Mouse (Mus musculus) small intestine, adult 2 months (tissue): ENCODE results near the gene Trmu. TPM values are rescaled to one million over a fixed set of nuclear protein-coding genes. Genes with fewer than 3 reads are reported as not detected.

Experiments used
- H3K27ac ChIP-seq: fragments of 200-500 bp; 2 replicates; pipeline ENCODE4 v1.5.1; 2012; ENCODE audit warnings: low read depth, low read length, control low read depth, inconsistent platforms; ENCODE audit not compliant: insufficient read depth
- H3K27me3 ChIP-seq: fragments of 200-500 bp; 2 replicates; pipeline ENCODE4 v1.6.1; 2012; ENCODE audit warnings: mild to moderate bottlenecking, moderate library complexity, low read length, inconsistent platforms; ENCODE audit not compliant: control insufficient read depth, insufficient read depth
- H3K36me3 ChIP-seq: fragments of 200-500 bp; 2 replicates; pipeline ENCODE4 v1.6.1; 2012; ENCODE audit warnings: mild to moderate bottlenecking, low read length, control low read depth, inconsistent platforms; ENCODE audit not compliant: control insufficient read depth, insufficient read depth
- H3K4me1 ChIP-seq: fragments of 200-500 bp; 2 replicates; pipeline ENCODE4 v1.6.1; 2012; ENCODE audit warnings: low read length, inconsistent platforms, mixed read lengths; ENCODE audit not compliant: control insufficient read depth, insufficient read depth, insufficient read length
- H3K4me3 ChIP-seq: fragments of 200-500 bp; 2 replicates; pipeline ENCODE4 v1.5.1; 2012; ENCODE audit warnings: low read depth, mild to moderate bottlenecking, control low read depth, inconsistent platforms, low read length, moderate library complexity
- CTCF ChIP-seq: fragments of 200-500 bp; IDR thresholded peaks from 2 replicates; pipeline ENCODE4 v1.5.1; 2012; ENCODE audit warnings: low read depth, mild to moderate bottlenecking, control low read depth, inconsistent platforms, low read length, moderate library complexity, mixed read lengths; ENCODE audit not compliant: insufficient replicate concordance, insufficient read length; ENCODE audit errors: extremely low read depth
- POLR2A ChIP-seq: fragments of 200-500 bp; IDR thresholded peaks from 2 replicates; pipeline ENCODE4 v1.6.1; 2012; ENCODE audit warnings: low read depth, mild to moderate bottlenecking, control low read depth, inconsistent platforms, low read length, moderate library complexity
- WGBS: fragments of 180-500 bp; shearing (Covaris S2); methylation state at CpG from one replicate; pipeline ENCODE4 v1.1.7; 2018; 5-methylcytosine and 5-hydroxymethylcytosine counted together
- polyA plus RNA-seq: library from polyadenylated mRNA; depleted of rRNA; stranded (reverse); fragments of >200 nt; gene quantifications from 2 replicates; pipeline ENCODE4 v1.2.3, GENCODE M21; 2012

The Trmu gene
- polyA plus RNA-seq, 1 experiment: 16.0 TPM

DNA sequence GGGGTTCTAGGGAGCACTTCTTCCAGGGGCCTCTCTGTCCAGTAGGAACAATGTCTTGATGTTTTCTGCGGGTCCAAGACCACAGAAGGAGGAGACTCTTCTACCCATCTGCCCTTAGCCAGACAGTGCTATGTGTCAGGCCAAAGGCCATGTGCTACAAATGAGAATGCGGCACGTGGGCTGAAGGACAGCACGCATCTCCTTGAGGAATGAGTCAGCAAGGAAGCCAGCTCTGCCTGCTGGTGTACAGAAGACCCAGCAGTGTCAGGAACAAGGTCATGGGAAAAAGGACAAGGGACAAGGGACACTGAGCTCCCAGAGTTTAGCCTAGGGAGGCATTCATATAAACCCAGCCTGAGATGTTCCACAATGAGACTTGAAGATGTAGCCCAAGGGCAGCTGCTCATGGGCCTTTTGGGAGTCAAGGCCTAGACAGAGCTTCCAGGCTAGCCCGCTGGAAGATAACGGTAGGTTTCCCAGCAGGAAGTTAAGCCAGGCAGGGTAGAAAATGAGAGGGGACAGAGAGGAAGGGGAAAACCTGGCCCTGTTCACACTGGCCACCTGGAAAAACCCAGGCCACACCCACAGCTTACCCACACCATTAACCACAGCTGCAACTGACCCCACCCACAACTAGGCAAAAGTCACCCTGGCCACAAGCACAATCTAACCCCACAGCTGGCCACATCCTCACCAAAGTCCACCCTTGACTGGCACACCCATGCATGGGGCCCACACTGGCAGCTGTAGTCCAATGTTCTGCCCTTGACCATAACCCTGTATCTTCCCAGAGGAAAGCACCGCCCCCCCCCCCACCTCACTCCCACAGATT, 29.8 kb downstream of the Trmu start:
- TF ChIP-seq POLR2A (no peak), CTCF (no peak)
- Histone ChIP-seq H3K36me3 (no peaks in the 10 kb centered on the region), H3K27ac (no peak overlapping the region)

GRCm38 (mm10) chr15:85909492-85909829, 30.3 kb downstream of the Trmu start:
- no peaks in the 10 kb centered on the region for H3K27me3 ChIP-seq
- H3K4me3 ChIP-seq: no peak overlapping the region
- peaks cover 16% of the 10 kb centered on the region for H3K4me1 ChIP-seq
- no peaks in the 10 kb centered on the region for H3K36me3 ChIP-seq
- 32% methylated on average over 3 of the region's 3 CpGs for WGBS
- TF ChIP-seq CTCF (no peak), POLR2A (no peak)
- no peak overlapping the region for H3K27ac ChIP-seq

More for the DNA sequence above, 29.8 kb downstream of the Trmu start:
- 64% methylated on average over 7 of the region's 7 CpGs for WGBS
- Histone ChIP-seq H3K4me3 (no peak overlapping the region), H3K4me1 (peaks cover 16% of the 10 kb centered on the region), H3K27me3 (no peaks in the 10 kb centered on the region)

DNA sequence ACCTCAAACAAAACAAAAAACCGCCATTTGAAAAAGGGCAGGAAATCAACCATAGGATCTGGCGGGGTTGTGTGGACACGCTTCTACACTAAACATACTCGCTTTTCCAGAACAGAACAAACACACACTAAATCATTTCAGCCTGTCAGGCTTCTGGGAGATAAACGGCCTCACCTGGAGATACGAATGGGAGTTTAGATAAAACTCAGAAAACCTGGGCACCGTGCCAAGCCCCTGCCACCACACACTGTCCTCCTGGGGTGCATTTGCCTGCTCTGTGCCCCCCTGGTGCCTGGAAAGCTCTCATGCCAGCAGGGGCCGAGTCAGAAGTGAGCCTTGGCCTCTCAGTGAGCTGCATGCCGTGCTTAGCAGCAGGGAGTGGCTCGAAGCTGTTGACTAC, 30.8 kb downstream of the Trmu start:
- WGBS: 12% methylated on average over 10 of the region's 10 CpGs
- Histone ChIP-seq H3K27me3 (no peaks in the 10 kb centered on the region), H3K27ac (no peak overlapping the region), H3K36me3 (no peaks in the 10 kb centered on the region), H3K4me1 (peaks cover 16% of the 10 kb centered on the region), H3K4me3 (no peak overlapping the region)
- TF ChIP-seq CTCF (no peak), POLR2A (no peak)

GRCm38 (mm10) chr15:85913605-85914004, 34.5 kb downstream of the Trmu start:
- H3K36me3 ChIP-seq: no peaks in the 10 kb centered on the region
- TF ChIP-seq POLR2A (no peak), CTCF (peak; percentile 69; the same call in 1 of the 2 replicates)
- H3K27me3 ChIP-seq: no peaks in the 10 kb centered on the region
- H3K4me1 ChIP-seq: peaks cover 13% of the 10 kb centered on the region
- H3K27ac ChIP-seq: no peak overlapping the region
- H3K4me3 ChIP-seq: no peak overlapping the region
- WGBS: 50% methylated on average over 2 of the region's 2 CpGs

GRCm38 (mm10) chr15:85919191-85919891, 40.2 kb downstream of the Trmu start:
- Histone ChIP-seq H3K4me3 (no peak overlapping the region), H3K27ac (no peak overlapping the region), H3K27me3 (no peaks in the 10 kb centered on the region), H3K36me3 (no peaks in the 10 kb centered on the region), H3K4me1 (no peaks in the 10 kb centered on the region)
- no peak for TF ChIP-seq CTCF
- TF ChIP-seq POLR2A: no peak
- WGBS: 61% methylated on average over 8 of the region's 8 CpGs

- no peaks in the 10 kb centered on the region for H3K4me1 ChIP-seq
- TF ChIP-seq POLR2A (no peak), CTCF (no peak)
- WGBS: 85% methylated on average over 8 of the region's 8 CpGs
- no peaks in the 10 kb centered on the region for H3K27me3 ChIP-seq
- H3K4me3 ChIP-seq: no peak overlapping the region
- no peak overlapping the region for H3K27ac ChIP-seq
- H3K36me3 ChIP-seq: no peaks in the 10 kb centered on the region
Observed at GRCm38 (mm10) chr15:85919892-85920248, 40.8 kb downstream of the Trmu start.

- 92% methylated on average over 11 of the region's 11 CpGs for WGBS
Observed at GRCm38 (mm10) chr15:85921855-85922254, 42.7 kb downstream of the Trmu start.

More at GRCm38 (mm10) chr15:85921855-85922254, 42.7 kb downstream of the Trmu start:
- no peak overlapping the region for H3K4me3 ChIP-seq
- no peak overlapping the region for H3K27ac ChIP-seq
- no peaks in the 10 kb centered on the region for H3K27me3 ChIP-seq
- H3K36me3 ChIP-seq: no peaks in the 10 kb centered on the region
- H3K4me1 ChIP-seq: no peaks in the 10 kb centered on the region
- TF ChIP-seq CTCF (no peak), POLR2A (no peak)
